Mouse (Mus musculus) embryonic stem cell, embryonic (primary cell): ENCODE results near the gene Llcfc1.

Experiments
- CTCF ChIA-PET, 4 experiments: fragments of 300-600 bp in 2 of 4; fragments of 350-600 bp in 2 of 4; sonication (Branson Sonifier 250); formaldehyde crosslinking; loops; one replicate each; lab custom pipeline; 2022; ENCODE audit warnings: inconsistent platforms in 2 of 4; lab: Charles Lee
- POLR2A ChIA-PET, 4 experiments: fragments of 300-600 bp in 2 of 4; fragments of 350-600 bp in 2 of 4; sonication (Branson Sonifier 250); formaldehyde crosslinking; loops; one replicate each; lab custom pipeline; 2022; ENCODE audit warnings: antibody characterized with exemption in 4 of 4, inconsistent platforms in 1 of 4; lab: Charles Lee

The Llcfc1 gene

DNA sequence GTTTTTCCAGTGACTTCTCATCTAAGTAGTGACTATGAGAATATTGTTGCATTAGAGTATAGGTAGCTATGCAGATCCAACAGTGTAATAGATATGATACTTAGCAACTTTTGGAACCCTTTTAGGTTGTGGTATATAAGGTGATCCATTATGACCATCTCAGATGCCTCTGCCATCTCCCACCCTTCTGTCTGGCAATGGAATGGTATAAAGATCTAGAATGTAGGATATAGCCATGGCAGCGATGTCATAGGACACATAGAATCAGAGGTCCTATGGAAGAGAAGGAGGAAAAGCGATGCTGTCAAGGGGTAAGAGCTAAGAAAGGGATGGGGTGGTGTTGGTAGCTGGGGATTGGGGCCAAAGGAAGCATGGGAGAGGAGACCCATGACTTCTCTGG lies at the start of gene Llcfc1:
TSS of gene Llcfc1 (plus strand) at position 301 of the 400 bp plus-strand sequence.
- POLR2A ChIA-PET = no interaction called here
- CTCF ChIA-PET = interaction anchor here in 1 of 4 experiments (0.5 to 0.7 kb wide), 2 partner anchors 547 to 574 kb away, joined by 4 to 11 read pairs; no protein-coding TSS in a partner anchor

DNA sequence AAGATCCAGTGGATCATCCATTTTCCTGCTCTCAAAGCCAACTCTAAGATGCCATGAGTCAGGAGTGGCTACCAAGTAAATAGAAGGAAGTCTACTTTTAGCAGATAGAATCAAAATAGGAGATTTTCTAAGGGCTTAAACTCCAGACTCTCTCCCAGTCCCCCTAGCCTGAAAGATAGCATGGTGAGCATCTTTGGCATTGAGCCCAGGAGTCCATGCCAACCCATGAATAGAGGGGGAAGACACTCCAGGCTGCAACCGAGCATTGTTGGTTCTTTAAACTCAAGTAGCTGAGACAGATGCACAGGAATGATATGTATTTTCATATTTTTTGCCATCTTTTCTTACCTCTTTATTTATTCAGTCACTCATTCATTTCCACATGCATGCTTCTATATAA lies 49.0 kb upstream of the Llcfc1 start:
- ChIA-PET CTCF (no interaction called here), POLR2A (no interaction called here)

DNA sequence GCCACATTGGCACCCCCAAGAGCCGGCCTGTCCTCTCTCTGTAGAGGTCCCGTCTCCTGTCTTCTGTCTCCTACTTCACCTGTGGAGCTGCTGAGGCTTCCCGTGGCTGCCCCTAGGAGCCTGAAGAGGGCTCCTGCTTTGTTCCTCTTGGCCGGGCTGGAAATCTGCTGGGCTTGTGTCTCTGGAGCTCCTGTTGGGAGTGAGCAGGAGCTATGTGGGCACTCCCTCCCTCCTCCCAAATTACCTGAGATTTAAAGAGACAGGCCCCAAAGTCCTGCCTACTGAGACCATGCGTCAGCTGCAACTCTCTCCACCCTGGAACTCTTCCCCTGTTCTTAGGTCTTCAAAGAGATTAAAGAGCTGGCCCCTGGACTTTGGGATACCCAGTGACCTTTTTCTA lies 48.1 kb upstream of the Llcfc1 start, which contains the start of gene Trpv6:
TSS of gene Trpv6 (minus strand) at position 228 of the 400 bp plus-strand sequence.
- POLR2A ChIA-PET = no interaction called here
- CTCF ChIA-PET = interaction anchor here in 1 of 4 experiments (0.9 kb wide), 1 partner anchor 14 kb away, joined by 3 read pairs; no protein-coding TSS in a partner anchor

DNA sequence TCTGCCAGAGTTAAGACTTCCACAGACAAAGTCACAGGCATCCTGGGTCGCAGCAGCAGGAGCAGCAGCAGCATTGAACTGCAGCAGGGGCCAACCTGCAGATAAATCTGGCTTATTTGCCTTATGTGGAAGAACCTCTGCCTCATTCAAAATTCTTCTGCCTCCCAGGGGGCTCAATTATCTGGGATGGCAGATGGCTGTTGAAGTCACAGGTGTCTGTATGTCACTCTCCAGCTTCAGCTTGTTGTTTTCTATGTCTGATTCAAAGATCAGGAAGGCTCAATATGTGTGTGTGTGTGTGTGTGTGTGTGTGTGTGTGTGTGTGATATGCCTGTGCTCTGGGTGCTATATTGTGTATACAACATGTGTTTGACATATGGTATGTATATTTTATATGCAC lies 46.8 kb upstream of the Llcfc1 start:
- ChIA-PET POLR2A (interaction anchor here in 1 of 4 experiments (0.5 kb wide), 1 partner anchor 72 kb away, joined by 3 read pairs; no protein-coding TSS in a partner anchor), CTCF (no interaction called here)

DNA sequence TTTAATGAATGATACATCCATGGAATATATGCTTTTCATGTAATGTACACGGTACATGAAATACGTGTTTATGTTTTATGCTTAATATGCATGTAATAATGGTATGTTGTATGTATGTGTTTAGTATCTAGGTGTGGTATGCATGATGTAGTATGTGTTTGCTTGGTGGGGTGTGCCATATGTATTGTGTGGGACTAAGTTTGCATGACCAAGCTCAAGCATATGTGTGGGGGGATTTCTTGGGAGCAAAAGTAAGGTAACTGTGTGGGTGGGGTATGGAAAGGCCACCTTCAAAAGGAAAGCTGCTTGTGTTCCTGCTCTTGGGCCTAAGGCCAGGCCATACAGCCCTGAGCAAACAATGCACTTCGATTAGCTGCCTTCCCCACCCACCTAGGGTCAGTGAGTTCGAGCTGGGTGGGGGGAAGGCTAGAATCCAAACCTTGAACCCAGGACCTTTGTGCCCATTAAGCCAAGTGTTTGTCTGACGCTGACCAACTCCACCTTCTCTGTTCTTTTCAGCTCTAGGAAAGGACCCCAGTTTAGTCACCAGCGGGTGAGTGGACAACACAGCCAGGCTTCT lies 46.2 kb upstream of the Llcfc1 start:
- CTCF ChIA-PET = no interaction called here
- POLR2A ChIA-PET = no interaction called here

DNA sequence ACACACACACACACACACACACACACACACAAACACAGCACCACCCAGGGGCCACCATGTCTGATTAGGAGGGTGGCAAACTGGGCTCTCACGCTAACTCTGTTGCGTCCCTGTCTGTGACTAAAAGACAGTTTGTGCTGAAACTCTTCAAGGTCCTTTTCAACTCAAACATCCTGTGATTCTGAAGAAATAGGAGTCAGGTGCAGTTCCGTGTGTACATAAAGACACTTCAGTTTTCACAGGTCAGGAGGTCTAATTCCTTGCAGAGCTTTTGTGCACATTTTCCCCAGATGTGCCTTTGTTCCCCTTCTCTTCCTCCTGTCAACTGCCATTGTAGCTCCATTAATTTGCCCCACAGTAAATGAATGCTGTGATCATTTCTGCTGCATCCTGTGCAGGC lies 43.8 kb upstream of the Llcfc1 start:
- ChIA-PET CTCF (interaction anchor here in 1 of 4 experiments (1.3 kb wide), 1 partner anchor 18 kb away, joined by 3 read pairs; no protein-coding TSS in a partner anchor), POLR2A (no interaction called here)

DNA sequence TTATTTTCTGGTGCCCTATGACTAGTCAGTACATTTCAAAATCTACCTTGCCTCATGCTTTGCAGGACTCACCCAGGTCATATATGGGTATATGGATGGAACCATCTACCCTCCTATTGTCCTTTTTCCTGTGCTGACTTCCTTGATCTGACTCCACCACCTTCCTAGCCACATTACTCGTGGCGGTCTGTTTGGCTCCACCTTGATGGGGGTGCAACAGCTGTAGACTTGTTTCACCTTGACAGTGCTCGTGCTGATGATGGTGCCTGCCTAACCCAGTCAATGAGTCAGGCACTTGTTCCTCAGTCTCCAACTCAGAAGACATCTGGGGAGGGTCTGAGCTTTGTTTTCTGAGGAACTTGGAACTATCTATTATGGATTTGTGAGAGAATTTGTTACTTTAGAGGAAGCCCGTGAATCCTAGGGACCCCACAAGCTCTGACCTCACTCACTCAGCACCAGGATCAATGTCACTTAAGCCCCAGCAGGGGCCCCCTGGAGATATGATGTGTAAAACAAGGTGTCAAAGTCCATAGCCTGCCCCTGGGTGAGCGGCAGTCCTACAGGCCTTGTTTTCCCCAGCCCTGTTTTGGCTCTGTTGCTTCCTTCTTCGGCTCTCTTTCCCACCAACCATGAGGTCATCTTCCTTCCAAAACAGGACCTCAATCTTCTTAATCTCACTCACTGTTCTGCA lies 42.9 kb upstream of the Llcfc1 start:
- CTCF ChIA-PET = interaction anchor here in 1 of 4 experiments (1.3 kb wide), 1 partner anchor 19 kb away, joined by 3 read pairs; no protein-coding TSS in a partner anchor
- POLR2A ChIA-PET = no interaction called here

DNA sequence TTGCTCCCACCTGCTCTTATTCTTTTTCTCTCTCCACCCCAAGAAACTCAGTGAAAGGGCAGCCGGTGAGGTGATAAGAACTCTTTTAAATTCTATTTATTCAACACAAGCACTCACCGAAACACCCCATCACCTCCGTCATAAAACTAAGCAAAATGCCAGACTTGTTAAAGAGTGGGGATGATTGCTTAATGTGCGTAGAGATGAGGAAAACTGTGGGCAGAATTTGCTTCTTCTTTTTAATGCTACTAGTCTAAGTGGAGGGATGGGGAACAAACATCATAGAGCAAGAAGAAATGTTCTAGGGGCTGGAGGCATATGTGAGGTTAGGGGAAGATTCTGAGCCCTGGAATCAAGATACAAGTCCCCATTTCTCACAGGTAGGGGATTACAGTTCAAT lies 41.5 kb upstream of the Llcfc1 start:
- CTCF ChIA-PET = no interaction called here
- POLR2A ChIA-PET = no interaction called here

DNA sequence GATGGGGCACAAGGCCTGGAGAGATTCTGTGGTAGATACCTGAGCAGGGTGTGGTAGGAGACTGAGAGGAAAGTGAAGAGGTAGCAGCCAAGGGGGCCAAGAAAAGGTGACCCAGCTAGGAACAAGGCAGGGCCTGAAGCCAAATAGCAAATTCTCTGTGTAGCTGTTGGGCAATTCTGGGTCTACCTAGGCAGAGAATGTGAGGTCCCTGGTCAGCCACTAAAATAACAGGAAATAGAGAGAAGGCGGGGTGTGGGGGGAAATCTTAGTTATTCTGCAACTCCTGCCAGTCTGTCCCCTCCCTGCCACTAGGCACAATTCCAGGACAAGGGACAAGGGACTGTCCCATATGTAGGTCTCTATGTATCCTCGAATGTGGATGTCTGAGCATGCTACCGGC lies 41.0 kb upstream of the Llcfc1 start:
- CTCF ChIA-PET = no interaction called here
- POLR2A ChIA-PET = no interaction called here

DNA sequence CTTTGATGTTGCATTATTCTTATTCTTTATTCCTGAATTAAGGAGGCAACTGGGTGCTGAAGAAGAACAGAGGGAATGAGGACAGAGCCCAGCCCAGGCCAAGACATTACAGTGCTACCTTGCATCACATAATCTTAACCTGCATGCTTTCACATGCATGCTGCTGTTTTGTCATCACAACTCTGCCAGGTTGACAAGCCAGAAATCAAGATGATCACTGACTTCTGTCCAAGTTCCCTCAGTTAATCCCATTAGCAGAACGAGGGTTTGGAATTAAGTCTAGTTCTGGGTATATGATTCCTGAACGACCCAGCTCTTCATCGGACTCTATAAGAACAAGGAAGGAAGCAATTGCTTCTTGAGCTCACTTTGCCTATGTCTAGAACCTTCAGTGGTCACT lies 38.0 kb upstream of the Llcfc1 start:
- CTCF ChIA-PET = no interaction called here
- POLR2A ChIA-PET = no interaction called here

DNA sequence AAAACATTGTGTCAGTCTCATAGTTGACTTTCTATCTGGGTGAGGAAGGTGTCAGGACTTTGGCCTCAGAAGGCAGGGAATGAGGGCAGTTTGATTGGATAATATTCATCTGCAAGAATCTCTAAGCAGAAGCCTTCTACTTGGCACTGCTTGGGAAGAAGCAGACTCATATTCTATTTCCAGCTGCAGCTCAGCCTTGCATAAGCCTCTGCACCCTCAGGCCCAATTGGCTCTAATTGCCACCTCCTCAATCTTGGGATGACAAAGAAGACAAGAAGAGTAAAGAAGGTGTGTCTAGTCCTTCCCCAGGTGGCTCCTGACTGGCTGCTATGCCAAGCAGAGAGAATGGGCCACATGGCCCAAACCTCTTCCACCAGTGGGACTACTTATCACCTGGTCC lies 37.6 kb upstream of the Llcfc1 start:
- ChIA-PET POLR2A (no interaction called here), CTCF (no interaction called here)

DNA sequence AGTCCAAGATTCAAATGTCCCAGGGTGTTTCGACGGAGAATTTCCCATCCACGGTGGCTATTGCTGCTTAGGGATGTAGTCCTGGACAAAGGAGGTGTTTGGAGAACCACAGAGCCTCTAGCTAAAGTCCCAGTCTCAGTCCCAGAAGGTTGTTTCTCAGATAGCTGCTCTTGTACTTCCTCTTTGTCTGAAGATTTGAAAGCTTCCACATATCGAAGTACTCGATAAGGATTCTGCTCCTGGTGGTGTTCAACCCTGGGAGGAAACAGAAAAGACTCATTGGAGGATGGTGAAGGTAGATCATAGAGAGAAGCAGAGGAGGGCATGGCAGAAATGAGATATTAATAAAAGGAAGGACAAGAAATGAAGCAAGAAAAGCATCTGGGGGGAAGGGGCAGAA lies 31.1 kb upstream of the Llcfc1 start:
- ChIA-PET POLR2A (no interaction called here), CTCF (no interaction called here)

DNA sequence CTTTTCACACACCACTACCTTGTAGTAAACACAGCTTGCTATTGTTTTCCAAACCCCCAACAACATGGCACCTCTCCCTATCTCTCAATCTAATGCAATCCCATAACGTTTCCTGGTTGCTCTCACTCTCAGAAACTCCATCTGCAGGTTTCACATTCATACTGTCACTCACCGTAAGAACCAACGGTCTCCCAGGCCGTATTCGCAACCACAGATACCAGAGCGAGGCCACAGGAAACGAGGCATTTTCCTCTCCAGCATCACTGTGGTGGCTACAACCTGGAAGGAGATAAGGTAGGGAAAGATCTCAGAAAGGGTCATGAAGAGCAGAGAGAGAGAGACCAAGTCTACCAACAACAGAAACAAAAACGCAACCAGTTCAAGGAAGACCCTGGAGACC lies 29.6 kb upstream of the Llcfc1 start:
- ChIA-PET CTCF (no interaction called here), POLR2A (no interaction called here)

DNA sequence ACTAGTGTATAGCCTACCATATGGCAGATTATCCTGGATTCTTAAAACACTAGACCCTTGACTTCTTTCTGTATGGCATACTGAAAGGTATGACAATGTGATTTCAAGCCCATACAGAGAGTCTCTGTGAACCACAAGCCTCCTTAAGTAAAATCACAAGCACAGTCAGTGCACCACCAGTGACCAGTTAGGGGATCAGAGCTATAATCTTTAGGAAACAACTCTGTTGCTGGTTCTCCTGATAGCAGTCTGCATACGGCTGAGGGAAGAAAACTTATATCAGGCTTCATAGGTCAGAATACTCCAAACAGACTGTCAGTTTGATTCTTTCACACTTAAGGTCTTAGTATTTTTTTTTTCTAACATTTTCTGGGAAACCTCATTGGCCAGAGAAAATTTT lies 25.7 kb upstream of the Llcfc1 start:
- ChIA-PET POLR2A (no interaction called here), CTCF (no interaction called here)

DNA sequence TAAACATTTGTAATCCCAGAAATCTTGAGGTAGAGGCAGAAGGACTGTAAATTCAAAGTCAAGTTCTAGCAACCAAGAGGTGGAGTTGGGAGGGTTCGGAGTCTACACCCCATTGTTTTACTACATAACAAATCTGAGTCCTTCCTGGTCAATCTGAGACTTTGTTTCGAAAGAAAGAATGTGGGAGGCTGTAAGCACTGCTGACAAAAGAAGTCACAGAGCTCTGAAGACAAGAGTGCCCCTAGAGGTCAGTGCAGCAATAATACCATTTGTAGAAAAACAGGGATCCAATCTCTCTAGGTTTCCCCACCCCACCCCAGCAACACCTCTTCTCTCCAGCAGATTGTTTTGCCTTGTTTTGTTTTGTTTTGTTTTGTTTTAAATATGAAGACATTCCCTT lies 21.9 kb upstream of the Llcfc1 start:
- ChIA-PET POLR2A (interaction anchor here in 1 of 4 experiments (0.9 kb wide), 1 partner anchor 57 kb away, joined by 5 read pairs; the partner anchor contains the start of gene Ephb6), CTCF (interaction anchor here in 3 of 4 experiments (0.6 to 1.0 kb wide), 4 partner anchors 33 to 782 kb away, joined by 3 read pairs; no protein-coding TSS in a partner anchor)

DNA sequence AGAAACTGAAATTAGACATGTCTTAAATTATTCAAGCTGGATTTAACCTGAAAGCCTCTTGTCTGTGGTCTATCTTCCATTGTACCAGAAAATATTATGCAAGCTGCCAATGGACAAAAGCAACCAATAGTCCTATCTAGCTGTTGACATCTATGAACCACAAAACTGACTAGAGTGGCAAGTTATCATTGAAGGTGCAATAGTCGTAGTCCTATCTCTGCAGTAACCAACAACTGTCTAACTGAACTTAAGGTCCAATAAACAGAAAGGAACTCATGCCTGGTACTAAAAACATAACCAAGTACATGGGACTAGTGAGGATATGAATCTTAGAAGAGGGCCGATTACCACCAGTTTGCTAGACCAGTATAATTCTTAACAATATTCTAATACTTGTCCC lies 7.7 kb upstream of the Llcfc1 start:
- POLR2A ChIA-PET = no interaction called here
- CTCF ChIA-PET = interaction anchor here in 1 of 4 experiments (0.6 kb wide), 1 partner anchor 281 kb away, joined by 3 read pairs; no protein-coding TSS in a partner anchor

DNA sequence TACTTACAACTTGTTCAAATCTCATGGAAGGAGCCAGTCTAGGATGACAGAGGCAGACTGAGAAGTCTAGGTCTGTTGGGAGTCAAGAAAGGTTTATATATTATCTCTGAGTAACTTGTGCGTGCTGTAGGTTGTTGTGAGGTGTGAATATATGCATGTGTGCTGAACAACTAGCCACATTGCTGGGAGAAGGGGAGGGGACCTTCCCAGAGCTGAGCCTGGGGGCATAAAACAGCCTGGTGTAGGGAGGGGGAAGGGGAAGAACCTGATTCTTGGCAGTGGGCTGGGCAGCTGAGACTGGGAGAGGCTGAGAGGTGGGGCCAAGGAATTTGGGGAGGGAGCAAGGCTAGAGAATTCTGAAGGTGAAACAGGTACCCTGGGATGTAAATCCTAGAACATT lies 3.6 kb upstream of the Llcfc1 start, which contains the start of gene Trpv5:
TSS of gene Trpv5 (minus strand) at position 101 of the 400 bp plus-strand sequence.
- ChIA-PET CTCF (no interaction called here), POLR2A (interaction anchor here in 1 of 4 experiments (1.0 kb wide), 1 partner anchor 76 kb away, joined by 3 read pairs; the partner anchor contains the start of gene Ephb6)

DNA sequence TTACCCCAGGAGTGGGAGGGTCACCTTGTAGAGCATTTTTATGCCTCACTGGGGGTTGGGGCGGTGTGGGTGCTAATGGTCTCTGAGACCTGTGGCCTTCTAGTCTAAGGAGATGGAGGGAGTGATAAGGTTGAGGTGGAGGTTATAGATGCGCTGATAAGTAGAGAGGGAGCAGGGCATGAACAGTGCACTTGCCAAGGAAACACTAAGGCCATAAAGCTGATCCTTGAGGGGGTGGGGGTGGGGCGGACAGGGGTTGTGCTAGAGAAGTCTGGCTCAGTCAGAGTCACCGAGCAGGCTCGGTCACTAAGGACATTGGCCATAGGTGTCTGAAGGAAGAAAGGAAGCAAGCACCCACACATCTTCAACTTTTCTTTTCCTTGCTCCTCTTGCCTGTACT lies 2.6 kb upstream of the Llcfc1 start:
- POLR2A ChIA-PET = no interaction called here
- CTCF ChIA-PET = no interaction called here

DNA sequence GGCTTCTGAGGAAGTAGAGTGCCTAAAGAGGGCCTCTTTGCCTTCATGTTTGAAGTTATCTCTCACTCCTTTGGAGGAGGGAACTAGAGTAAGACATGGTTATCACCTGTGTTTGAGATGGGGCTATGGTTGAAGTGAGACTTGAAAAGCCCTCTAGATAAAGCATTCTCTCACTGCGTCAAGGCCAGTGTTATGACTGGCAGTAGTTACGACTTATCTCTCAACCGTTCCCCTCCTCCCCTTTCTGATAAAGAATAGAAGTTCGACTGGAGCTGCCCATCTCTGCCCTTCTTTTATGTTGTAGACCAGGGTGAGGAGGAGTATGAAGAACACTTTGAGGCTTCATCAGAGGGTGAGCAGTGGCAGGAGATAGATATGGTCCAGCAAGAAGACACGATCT lies 680 bp downstream of the Llcfc1 start:
- ChIA-PET CTCF (no interaction called here), POLR2A (no interaction called here)

DNA sequence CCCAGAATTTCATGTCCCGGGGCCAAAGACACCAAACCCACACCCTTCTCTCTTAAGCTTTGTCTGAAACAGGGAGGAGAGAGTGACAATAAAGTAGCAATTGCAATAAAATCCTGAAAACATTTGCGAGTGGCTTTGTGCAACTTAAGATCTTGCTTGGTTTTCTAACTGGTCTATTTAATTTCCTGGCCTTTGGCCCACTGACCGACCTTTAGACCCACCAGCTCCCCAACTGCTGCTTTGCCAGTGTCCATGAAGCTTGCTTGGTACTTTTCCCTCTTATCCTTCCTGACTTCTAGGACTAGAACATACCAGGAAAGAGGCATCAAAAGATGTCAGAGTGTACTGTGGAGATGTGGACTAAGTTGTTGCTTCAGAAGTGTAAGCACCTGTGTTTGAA lies 1.4 kb downstream of the Llcfc1 start:
- ChIA-PET POLR2A (no interaction called here), CTCF (interaction anchor here in 1 of 4 experiments (0.6 kb wide), 1 partner anchor 452 kb away, joined by 8 read pairs; no protein-coding TSS in a partner anchor)
